Mouse (Mus musculus): ENCODE results near the gene Itgb1bp1. TPM values are rescaled to one million over a fixed set of nuclear protein-coding genes. Genes with fewer than 3 reads are reported as not detected.

Itgb1bp1 gene
- polyA plus RNA-seq, 1 experiment, result 34.9 TPM

DNA sequence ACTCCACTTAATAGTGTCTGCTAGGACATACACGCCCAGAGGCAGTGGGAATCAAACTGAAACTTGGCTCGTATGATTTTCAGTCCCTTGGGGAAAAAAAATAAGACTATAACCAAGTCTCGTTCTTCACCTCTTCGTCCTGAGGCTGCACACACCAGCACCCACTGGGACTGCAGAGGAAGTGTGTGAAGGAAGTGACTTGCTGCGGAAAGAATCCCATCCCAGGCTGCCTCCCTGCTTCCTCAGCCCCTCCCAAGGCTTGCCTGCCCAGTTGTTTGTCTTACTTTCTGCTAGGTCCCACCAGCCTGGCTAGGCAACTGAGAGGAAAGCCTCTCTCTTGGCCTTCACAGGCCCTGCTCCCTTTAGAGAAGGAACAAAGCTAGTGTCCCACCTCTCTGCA, 21.8 kb downstream of the Itgb1bp1 start:
- H3K4me1 ChIP-seq (ENCODE audit: control insufficient read depth, insufficient read depth, low read length), result no peaks in the 10 kb centered on the region
- no peak overlapping the region for H3K27ac ChIP-seq (ENCODE audit: insufficient read depth, low read length)
- H3K4me3 ChIP-seq (ENCODE audit: insufficient read depth, low read length), result no peak overlapping the region
- TF ChIP-seq CTCF (IDR thresholded peaks at IDR 0.05; ENCODE audit: extremely low read depth, insufficient read depth, low read length) (no peak), POLR2A (IDR thresholded peaks at IDR 0.05; ENCODE audit: extremely low read depth, insufficient read depth, low read length) (no peak)

DNA sequence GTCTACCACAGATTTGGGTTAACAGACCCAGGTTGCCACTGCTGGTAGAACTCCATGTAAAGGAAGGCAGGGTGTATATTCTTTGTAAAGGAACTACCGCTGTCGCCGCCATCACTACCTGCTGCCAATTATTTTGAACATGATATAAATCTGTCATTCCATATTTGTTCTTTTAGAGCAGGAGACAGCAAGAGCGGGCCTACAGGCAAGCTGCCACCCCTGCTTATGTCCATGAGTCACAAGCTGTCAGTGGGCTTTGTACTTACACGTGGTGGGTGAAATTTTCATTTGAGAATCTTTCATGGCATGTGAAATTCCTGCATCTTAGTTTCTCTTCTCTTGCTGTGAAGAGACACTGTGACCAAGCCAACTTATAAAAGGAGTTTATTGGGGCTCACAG, 22.8 kb downstream of the Itgb1bp1 start:
- Histone ChIP-seq H3K27ac (ENCODE audit: insufficient read depth, low read length) (no peak overlapping the region), H3K4me1 (ENCODE audit: control insufficient read depth, insufficient read depth, low read length) (no peaks in the 10 kb centered on the region), H3K4me3 (ENCODE audit: insufficient read depth, low read length) (no peak overlapping the region)
- TF ChIP-seq CTCF (IDR thresholded peaks at IDR 0.05; ENCODE audit: extremely low read depth, insufficient read depth, low read length) (no peak), POLR2A (IDR thresholded peaks at IDR 0.05; ENCODE audit: extremely low read depth, insufficient read depth, low read length) (no peak)

DNA sequence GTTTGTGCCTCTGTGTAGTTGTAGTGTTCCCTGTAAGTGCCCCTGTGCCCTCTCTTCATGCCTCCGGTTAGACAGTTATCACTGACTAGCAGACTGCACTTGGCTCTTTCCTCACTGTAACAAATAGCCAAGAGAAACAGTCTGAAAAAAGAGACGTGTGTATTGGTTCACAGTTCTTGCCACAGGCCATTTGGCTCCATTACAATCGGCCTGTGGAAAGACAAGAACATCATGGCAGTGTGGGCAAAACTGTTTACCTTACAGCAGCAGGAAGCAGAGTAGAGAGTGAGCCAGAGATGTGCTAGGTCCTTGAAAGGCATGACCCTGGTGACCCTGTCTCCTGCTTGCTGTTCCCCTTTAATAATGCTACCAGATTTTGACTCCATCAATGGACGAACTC, 24.6 kb downstream of the Itgb1bp1 start:
- no peak overlapping the region for H3K4me3 ChIP-seq (ENCODE audit: insufficient read depth, low read length)
- no peaks in the 10 kb centered on the region for H3K4me1 ChIP-seq (ENCODE audit: control insufficient read depth, insufficient read depth, low read length)
- no peak overlapping the region for H3K27ac ChIP-seq (ENCODE audit: insufficient read depth, low read length)
- no peak for TF ChIP-seq POLR2A (IDR thresholded peaks at IDR 0.05; ENCODE audit: extremely low read depth, insufficient read depth, low read length)
- TF ChIP-seq CTCF (IDR thresholded peaks at IDR 0.05; ENCODE audit: extremely low read depth, insufficient read depth, low read length), result no peak

DNA sequence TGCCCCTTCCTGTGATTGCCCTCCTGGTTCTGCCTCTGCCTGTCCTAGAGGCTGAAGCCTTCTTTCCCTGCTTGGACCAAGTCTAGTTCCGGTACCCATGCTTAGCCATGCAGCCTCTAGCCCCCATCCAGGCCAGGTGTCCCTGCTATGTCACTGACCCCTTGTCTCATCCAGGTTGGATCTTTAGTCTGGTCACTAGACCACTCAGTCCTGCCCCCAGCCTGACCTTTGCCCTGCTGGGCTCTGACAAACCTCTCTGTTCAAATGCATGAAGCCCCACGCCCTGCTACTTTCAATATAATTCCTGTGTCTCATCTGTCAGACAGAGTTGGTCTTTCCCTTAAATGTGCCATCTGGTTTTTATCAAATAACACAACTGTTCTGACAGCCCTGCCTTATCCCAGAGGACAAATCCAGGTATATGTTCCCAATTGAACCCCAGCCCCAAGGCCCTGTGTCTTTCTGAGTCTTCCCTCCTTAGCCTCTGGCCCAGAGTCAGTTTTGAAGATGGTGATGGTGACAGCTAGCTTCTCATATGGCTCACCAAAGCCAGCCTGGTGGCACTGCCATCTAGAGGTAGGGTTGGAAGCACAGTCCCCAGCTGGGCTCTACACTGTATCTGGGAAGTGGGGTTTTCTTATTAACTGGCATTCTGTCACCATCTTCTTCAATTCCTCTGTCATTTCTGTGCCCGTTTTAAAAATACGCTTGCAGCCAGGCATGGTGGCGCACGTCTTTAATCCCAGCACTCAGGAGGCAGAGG, 25.4 kb downstream of the Itgb1bp1 start:
- H3K27ac ChIP-seq (ENCODE audit: insufficient read depth, low read length), result no peak overlapping the region
- no peak overlapping the region for H3K4me3 ChIP-seq (ENCODE audit: insufficient read depth, low read length)
- no peak for TF ChIP-seq POLR2A (IDR thresholded peaks at IDR 0.05; ENCODE audit: extremely low read depth, insufficient read depth, low read length)
- peak; percentile 53 for TF ChIP-seq CTCF (IDR thresholded peaks at IDR 0.05; ENCODE audit: extremely low read depth, insufficient read depth, low read length)
- H3K4me1 ChIP-seq (ENCODE audit: control insufficient read depth, insufficient read depth, low read length), result no peaks in the 10 kb centered on the region

DNA sequence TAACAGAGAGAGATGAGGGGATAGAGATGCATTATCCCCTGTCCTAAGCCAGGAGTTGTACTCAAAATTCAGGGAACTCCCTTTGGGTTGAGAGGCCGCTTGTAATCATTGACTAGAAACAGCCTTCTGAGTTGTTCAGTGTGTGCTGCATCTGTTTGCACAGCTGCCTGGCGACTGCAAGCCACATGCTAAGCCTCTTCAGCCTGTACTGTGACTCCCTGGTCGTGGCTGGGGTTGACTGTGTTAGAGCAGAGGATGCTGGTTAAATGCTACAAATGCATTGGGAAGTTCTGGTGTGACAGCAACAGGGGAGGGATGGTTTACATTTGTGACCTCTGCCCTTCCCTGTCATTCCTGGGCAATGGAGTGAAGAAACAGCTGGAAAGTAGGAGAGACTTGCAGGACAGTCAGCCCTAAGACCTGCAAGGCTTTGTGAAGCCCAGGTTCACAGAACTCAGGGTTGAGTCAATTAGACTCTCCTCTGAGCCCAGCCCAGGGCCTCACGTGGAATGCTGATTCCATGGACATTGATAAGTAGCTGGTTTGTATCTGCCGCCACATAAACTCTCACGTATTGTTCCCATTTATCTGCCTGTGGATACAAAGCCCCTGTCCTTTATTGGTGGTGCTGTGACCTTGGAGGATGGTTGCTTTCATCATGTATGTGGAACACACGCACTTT, 38.2 kb downstream of the Itgb1bp1 start:
- no peak for TF ChIP-seq CTCF (IDR thresholded peaks at IDR 0.05; ENCODE audit: extremely low read depth, insufficient read depth, low read length)
- no peak for TF ChIP-seq POLR2A (IDR thresholded peaks at IDR 0.05; ENCODE audit: extremely low read depth, insufficient read depth, low read length)
- Histone ChIP-seq H3K4me3 (ENCODE audit: insufficient read depth, low read length) (no peak overlapping the region), H3K4me1 (ENCODE audit: control insufficient read depth, insufficient read depth, low read length) (no peaks in the 10 kb centered on the region), H3K27ac (ENCODE audit: insufficient read depth, low read length) (no peak overlapping the region)

DNA sequence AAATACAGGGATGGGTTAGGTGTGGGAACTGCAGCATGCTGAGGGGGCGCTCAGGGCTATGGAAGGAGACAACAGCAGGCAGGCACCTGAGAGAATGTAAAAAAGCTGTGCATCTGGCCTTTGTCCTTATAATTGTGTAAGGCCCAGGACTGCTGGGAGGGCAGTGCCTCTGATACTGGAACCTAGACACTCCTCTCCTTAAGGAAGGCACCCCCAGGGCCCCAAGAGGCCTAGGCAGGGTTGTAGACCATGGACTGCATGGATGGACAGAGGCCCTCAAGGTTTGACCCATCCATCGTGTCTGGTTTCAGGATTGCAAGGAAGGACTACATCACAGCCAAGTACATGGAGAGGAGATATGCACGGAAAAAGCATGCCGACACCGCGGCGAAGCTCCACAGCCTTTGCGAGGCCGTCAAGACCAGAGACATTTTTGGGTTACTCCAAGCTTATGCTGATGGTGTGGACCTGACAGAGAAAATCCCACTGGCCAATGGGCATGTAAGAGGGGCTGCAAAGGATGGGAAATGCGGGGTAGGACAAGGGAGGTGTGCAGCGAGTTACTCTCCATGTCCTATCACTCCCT, 41.6 kb downstream of the Itgb1bp1 start:
- Histone ChIP-seq H3K4me1 (ENCODE audit: control insufficient read depth, insufficient read depth, low read length) (no peaks in the 10 kb centered on the region), H3K27ac (ENCODE audit: insufficient read depth, low read length) (no peak overlapping the region), H3K4me3 (ENCODE audit: insufficient read depth, low read length) (no peak overlapping the region)
- TF ChIP-seq POLR2A (IDR thresholded peaks at IDR 0.05; ENCODE audit: extremely low read depth, insufficient read depth, low read length) (no peak), CTCF (IDR thresholded peaks at IDR 0.05; ENCODE audit: extremely low read depth, insufficient read depth, low read length) (no peak)

DNA sequence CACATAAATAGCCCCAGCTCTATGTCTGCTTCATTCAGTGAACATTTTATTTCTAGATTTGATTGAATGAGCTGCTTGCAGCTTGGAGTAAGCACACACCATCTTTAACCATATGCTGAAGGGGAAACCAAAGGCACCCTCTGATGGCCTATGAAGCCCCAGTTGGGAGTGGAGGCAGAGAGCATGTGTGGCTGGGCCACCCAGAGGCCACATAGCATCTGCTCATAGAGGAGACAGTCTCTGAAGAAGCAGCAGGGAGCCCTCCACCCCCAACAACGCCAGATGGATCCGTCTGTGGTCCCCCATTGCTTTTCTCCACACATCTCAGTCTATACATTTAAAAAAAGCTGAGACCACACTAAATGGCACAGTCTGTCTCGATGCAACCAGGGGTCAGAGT, 44.1 kb downstream of the Itgb1bp1 start:
- no peak for TF ChIP-seq POLR2A (IDR thresholded peaks at IDR 0.05; ENCODE audit: extremely low read depth, insufficient read depth, low read length)
- Histone ChIP-seq H3K4me1 (ENCODE audit: control insufficient read depth, insufficient read depth, low read length) (no peaks in the 10 kb centered on the region), H3K4me3 (ENCODE audit: insufficient read depth, low read length) (no peak overlapping the region)

DNA sequence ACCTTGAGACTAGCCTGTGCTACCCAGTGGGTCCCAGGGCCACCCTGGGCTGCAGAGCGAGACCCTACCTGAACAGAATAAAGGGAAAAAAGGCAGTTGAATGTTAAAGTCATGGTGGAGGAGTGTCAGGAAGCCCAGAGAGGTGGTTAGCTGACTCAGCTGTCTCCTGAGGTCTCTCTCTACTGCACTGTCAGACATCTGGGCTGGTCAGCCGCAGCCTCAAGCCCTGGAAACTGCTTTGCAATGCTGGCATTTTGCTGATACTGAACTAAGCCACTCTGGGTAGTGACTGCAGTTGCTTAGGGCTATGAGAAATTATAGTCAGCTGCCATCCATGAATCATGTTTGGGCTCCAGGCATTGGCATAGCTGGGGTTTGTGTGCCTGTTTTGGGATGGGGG, 51.5 kb downstream of the Itgb1bp1 start:
- TF ChIP-seq POLR2A (IDR thresholded peaks at IDR 0.05; ENCODE audit: extremely low read depth, insufficient read depth, low read length), result no peak
- no peak for TF ChIP-seq CTCF (IDR thresholded peaks at IDR 0.05; ENCODE audit: extremely low read depth, insufficient read depth, low read length)
- no peak overlapping the region for H3K4me3 ChIP-seq (ENCODE audit: insufficient read depth, low read length)
- H3K4me1 ChIP-seq (ENCODE audit: control insufficient read depth, insufficient read depth, low read length), result no peaks in the 10 kb centered on the region
- no peak overlapping the region for H3K27ac ChIP-seq (ENCODE audit: insufficient read depth, low read length)

More for the DNA sequence above, 44.1 kb downstream of the Itgb1bp1 start:
- no peak overlapping the region for H3K27ac ChIP-seq (ENCODE audit: insufficient read depth, low read length)

DNA sequence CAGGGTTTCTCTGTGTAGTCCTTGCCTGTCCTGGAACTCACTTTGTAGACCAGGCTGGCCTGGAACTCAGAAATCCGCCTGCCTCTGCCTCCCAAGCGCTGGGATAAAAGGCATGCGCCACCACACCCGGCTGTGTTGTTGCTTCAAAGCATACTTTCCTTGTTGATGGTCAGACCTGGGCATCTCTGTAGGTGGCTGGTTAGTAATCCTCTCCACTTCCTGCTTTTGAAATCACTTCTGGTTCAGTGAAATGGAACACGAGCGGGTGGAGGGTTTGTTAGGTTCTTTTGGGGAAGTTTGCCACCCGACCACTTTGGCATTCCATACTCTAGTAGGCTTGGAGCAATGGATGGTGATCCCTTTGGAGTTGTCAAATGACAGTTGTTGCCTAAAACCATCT, 52.4 kb downstream of the Itgb1bp1 start:
- H3K4me3 ChIP-seq (ENCODE audit: insufficient read depth, low read length), result no peak overlapping the region
- H3K27ac ChIP-seq (ENCODE audit: insufficient read depth, low read length), result no peak overlapping the region
- no peaks in the 10 kb centered on the region for H3K4me1 ChIP-seq (ENCODE audit: control insufficient read depth, insufficient read depth, low read length)
- TF ChIP-seq POLR2A (IDR thresholded peaks at IDR 0.05; ENCODE audit: extremely low read depth, insufficient read depth, low read length), result no peak
- no peak for TF ChIP-seq CTCF (IDR thresholded peaks at IDR 0.05; ENCODE audit: extremely low read depth, insufficient read depth, low read length)
